Mouse (Mus musculus): Measurements from ENCODE around the gene Eif2ak3. TPM values are rescaled to one million over a fixed set of nuclear protein-coding genes. Genes with fewer than 3 reads are reported as not detected.

Eif2ak3 gene
- polyA plus RNA-seq, 1 experiment from 2014 or later: 6.6 TPM

Other genes starting within 250 kb of the Eif2ak3 start
- gene Rpia, start 52.3 kb upstream of the Eif2ak3 start, polyA plus RNA-seq (2015; fragmentation: Nextera tagmentation; extraction: Ambion mirVana): 4.1 and 4.7 TPM in 2 replicates
- gene Tex37, start 74.4 kb downstream of the Eif2ak3 start, polyA plus RNA-seq (2015; fragmentation: Nextera tagmentation; extraction: Ambion mirVana): not detected in 2 replicates
- gene Foxi3, start 112.0 kb downstream of the Eif2ak3 start, polyA plus RNA-seq (2015; fragmentation: Nextera tagmentation; extraction: Ambion mirVana): not detected in 2 replicates